Mouse (Mus musculus): Measurements from ENCODE around the gene Rptor.

Rptor gene

DNA sequence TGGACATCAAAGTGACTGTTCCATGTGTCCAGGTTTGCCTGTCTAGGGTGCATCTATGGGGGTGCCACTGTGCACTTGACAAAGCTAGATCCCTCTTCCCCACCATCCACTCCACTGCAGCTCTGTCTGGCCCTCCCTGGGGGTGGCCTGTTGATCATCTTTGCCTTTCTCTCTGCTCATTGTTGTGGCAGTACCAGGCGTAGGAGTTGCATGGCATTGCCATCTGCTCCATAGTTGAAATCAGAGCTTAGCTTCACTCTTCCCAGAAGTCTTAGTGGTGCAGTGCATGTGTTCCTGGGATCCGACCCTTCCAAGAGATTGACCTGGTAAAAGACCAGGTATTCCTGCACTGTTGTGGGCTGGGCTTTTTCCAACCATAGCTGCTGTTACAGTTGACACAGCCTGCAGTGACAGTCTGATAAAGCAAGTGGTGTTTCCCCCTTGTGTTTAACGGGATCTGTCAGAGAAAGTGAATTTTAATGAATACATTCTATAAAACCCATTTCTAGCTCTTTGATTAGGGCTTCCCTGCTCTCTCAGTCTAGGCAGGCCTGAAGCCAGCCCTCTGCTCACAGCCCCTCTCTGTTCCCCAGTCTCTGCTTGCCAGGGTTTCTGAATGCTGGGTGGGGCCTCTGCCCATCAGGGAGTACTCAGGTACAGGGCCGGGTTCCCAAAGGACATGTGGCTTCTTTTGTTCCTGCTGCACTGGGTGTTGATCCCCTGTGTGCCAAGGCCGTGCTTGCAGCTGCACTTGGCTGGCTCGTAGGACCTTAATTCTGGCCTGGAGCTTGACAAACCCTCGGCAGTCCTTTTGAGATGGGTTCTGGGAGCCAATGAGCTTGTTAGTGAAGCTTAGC is 136.5 kb downstream of the Rptor start:
- DNase-seq (ENCODE audit: low spot score): no peak

DNA sequence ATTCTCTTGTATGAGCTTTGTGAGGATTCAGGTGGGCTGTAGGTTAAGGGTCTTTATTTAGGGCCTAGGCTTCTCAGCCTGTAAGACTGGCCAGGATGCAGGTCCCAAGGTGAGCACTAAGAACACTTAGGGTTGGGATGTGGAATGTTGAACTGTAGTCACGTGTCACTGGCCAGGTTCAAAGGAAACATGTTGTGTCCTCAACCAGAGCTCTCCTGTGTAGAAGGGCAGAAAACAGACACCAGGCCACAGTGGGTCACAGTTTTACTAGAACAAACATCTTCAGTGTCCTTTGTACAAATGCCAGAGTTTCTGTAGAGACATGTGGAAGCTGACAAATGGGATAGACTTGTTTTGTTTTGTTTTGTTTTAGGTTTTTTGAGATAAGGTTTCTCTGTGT is 138.7 kb downstream of the Rptor start:
- DNase-seq (ENCODE audit: low spot score): no peak

DNA sequence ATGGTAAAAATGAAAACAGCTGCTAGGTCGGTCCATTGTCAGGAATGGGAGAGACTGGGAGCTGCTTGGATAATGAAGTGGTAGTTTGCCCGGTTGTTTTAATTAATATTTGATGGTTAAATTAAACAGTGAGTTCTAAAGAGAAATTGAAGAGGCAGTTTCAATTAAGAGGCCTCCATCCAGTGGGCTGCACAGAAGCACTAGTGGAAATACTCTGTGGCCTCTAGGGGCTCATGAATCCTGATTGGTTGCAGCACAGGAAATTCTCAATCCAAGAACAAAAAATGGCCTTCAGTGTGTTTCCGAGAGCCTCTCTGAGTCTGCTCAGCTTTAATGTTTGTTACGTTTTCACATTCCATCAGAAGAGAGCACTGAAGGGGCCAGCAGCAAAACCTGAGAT is 141.7 kb downstream of the Rptor start:
- DNase-seq (ENCODE audit: low spot score): no peak

DNA sequence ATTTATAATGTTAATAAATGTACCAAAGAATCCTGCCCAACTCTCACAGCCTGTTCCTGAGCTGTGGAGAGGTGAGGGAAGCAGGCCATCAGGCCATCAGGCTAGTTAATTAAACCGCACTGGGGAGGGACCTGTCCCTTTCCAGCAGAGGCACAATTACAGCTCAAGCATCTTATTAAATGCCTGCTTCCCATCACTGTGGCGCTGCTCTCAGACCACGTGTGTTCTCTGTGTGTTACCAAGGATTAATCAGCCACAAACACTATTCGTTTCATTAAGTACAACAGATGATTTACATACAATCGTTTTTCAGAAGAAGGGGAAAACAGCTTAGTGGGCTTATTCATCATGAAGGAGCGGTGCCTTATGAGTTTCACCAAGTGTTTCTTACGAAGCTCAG is 142.6 kb downstream of the Rptor start:
- DNase-seq (ENCODE audit: low spot score): no peak

DNA sequence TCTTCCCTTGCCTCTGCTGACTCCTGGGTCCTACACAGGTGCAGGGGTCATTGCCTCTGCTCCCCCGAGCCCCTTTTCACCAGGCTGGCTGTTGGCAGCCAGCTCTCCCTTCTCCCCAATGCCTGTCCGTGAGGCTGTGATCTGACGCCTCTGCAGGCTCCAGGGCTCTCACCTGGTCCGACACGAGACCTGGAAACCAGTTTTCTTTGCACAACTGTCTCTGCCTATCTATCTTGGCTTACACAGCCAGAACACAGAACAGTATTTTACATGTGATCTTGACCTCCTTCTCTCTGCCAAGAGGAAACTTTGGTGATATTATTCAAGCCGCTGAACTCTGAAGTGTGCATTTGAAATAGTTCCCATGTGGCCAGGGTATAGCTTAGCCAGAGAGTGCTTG is 151.8 kb downstream of the Rptor start:
- no peak for DNase-seq (ENCODE audit: low spot score)

DNA sequence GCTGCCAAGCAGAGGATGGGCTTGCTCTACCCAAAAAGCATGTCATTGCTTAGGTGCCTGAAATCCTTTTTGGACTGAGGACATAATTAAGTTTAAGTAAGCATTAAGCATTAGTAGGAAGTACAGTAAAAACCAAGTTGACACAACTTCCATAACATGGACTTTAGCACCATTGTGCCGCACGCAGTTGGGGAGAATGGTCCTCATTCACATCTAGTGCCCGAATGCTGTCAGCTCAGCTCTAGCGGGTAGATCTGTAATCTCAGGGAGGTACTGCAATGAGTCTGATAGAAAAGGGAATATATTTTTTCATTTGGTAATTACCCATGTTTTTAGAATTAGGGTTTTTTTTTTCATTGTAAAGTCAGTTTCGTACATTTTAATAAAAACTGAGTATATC is 155.5 kb downstream of the Rptor start:
- DNase-seq (ENCODE audit: low spot score): no peak

DNA sequence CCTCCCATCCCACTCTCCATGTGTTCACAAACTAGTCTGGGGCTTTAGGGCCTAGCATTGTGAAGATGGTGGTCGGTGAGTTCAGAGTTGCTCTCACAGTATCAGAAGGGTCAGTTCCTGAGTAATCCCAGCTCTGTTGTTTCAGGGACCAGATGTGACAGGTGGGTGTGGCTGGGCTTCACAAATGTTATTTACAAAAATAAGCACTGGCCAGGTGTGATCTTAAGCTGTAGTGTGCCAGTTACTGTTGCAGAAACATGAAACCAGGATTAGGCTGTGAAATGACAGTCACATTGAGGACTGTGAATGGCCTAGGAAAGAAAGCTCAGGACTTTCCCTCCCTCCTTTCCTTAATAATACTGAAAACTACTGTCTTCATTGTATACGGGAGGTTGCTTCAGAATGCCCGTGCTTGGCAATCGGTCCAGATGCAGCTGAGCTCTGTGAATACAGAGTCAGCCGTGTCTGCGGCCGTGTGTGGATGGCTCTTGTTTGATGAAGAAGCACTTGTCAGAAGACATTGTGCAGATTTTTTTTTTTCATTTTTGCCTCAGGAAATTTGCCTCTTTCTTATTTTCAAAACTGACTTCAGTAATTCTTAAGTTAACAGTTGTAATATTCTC is 156.1 kb downstream of the Rptor start:
- DNase-seq (ENCODE audit: low spot score): no peak

DNA sequence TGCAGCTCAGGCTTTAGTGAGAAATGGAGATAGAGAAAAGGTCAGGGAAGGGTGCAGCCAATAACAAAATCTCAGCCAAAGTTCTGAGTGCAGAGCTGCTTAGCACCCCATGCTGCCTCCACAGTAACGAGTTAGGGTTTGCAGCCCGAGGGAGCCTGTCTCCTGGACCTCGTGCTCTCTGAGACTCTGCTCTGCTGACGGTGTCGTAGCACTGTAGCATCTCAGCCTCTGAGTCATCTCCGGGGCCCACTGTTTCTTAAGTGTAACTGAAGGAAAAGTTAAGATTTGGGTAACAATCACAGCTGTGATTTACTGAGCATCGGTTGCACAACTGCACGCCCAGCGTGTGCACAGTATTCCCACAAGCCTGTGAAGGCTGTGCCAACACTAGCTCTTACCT is 160.2 kb downstream of the Rptor start:
- DNase-seq (ENCODE audit: low spot score): peak; percentile 55

DNA sequence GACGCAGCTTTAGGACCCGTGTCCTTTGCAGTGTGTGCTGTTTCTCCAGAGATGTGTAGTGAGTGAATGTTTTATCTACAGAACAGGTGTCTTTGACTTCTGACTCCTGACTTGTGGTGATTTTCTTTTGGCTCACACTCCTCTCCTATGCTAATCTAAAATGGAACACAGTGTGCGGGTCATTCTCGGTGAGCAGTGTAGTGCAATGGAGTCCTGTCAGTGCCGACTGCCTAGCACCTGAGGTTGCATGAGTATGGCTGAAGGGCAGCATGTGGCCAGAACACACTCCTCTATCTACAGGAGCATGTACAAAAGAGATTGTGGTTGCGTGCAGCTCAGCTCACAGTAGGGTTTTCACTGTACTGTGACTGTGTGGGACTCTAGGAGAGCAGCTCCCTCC is 163.3 kb downstream of the Rptor start:
- no peak for DNase-seq (ENCODE audit: low spot score)

DNA sequence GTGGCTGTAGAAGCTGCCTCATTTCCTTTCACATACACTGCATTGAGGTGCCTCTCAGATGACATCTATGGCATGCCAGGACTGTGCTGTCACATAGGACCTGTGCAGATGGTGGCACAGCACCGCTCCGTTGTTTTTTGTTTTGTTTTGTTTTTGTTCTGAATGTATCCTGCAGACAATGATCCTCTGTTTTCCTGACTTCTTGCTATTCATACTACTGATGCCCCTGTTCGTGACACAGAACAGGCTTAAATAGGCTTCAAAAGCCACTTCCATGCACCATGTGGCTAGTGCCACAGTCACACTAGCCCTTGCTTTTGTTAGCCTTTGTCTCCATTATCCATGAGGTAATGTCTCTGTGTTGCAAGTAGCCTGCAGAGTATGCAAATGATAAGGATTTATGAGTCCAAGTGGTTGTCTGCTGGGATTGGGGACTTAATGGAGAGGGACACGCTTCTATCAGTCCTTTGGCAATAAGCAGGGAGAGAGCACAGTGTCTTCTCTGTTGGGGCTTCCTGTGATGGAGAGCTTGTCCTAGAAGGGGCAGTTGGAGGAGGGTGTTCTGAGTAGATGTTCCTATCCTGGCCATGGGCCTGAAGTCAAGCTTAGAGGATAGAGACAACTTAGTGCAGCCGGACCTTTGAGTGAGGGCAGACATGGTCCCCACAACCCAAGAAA is 164.2 kb downstream of the Rptor start:
- DNase-seq (ENCODE audit: low spot score): peak; percentile 10

DNA sequence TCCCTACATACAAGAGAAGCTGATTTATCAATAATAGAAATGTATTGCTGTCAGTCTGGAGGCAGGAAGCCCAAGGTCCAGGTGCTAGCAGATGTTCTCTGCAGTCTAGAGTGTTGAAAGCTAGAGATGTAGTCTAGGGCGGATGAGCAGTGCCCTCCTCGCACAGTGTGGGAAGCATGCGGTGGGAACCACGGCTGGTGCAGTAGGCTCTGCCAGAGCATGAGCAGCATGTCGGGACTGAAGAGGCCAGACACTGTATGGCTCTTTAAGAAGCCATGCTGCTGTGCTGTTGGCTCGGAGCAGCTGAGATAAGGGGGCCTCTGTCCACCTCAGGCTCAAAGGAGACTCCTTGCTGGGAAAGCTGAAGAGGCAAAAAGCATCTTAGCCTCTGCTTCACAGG is 164.8 kb downstream of the Rptor start:
- DNase-seq (ENCODE audit: low spot score): no peak

DNA sequence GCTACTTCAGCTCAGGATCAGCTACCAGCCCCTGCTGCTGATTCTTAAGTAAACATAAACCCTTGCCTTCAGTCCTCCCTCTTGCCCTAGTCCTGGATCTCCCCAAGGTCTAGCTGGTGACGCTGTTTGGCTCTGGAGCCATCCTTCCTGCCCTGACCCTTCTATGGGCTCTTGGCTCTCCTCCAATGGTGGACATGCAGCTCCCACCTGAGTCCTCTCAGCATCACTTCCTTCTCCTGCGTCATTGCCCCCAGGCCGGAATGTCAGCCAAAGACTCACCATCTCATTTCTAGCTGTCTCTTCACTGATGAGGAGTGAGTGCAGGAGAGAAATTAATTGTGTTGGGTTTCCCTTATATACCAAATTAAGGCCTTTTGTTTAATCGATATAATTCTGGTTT is 165.8 kb downstream of the Rptor start:
- no peak for DNase-seq (ENCODE audit: low spot score)

DNA sequence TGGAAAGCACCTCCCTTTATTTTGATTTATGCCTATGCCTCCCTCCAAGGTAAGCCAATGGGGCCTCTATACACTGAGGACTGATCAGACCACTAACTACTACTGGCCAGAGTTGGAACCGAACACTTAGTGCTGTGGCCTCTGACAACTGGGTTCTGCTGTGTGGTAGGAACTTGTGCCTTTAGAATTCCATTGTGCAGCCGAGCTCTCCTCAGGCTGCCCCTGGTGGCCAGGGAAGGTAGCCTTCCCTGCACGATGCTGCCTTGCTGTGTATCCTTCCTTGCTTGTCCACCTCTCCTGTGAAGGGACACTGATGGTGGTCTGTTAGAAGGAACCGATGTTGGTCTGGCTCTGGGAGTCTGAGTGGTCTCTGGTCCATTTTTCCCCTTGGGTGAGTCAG is 167.0 kb downstream of the Rptor start:
- no peak for DNase-seq (ENCODE audit: low spot score)

DNA sequence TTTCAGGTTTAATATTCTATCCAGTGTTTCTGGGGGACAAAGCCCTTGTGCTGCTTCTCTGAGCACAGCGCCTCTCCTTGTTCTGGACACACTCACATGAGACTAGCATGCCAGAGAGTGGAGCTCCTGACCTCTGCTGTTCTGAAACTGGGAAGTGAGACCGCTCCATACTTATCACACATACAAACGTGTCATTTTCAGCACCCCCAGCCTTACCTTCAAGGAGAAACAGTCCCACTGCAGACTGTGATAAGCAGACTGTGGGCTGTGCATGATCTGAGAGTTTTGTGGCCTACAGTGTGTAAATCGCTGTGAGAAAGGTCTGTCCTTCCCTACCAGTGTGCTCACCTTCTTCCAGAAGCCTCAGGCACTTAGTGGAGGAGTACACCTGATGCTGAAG is 168.3 kb downstream of the Rptor start:
- no peak for DNase-seq (ENCODE audit: low spot score)

DNA sequence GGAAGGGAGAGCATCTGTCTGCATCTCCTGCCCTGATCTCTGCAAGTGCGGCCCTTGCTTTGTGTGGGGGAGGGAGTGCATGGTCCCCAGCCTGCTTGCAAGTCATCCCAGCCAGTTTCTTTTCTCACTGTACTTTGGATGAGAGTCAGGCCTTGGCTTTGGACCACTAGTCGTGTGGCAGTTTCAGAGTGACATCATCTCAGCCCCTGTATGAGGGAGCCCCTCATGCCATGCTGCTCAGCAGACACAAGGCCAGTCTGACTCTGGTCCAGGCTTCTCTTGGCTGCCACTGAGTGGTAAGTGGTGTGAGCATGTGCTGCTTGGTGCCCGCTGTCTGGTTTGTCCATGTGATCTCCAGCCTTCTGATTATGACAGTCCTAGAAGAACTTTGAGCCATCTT is 170.2 kb downstream of the Rptor start:
- DNase-seq (ENCODE audit: low spot score): no peak

DNA sequence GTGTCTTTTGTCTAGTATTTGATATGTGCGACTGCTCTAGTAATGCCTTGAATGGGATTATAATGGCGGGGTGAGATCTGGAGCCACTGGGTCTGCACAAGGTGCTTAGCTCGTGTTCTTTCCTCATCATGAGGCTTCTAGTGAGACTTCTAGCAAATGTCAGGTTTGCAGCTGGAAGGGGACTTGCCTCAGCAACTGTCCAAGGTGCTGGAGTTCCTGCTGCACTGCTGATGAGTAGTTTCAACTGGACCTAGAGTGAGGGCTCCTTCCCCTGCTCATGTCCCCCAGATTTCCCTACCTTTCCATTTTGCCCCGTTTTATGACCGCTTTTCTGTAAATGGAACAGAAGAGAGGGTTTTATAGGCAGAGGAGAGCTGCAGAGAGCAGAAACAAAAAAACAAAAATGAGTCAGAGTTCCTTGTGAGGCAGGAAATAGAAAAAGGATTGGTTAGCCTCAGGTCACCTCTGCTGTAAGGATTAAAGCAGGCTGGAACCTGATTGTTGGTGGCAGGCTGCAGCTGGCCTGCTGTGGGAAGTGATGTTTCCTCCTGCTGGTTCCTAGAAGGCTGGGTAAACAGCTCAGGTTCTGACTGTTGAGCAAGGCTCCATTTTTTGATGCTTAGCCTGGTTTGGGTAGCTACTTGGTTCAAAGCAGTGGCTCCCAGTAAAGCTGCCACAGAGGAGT is 172.5 kb downstream of the Rptor start:
- DNase-seq (ENCODE audit: low spot score): peak; percentile 27

DNA sequence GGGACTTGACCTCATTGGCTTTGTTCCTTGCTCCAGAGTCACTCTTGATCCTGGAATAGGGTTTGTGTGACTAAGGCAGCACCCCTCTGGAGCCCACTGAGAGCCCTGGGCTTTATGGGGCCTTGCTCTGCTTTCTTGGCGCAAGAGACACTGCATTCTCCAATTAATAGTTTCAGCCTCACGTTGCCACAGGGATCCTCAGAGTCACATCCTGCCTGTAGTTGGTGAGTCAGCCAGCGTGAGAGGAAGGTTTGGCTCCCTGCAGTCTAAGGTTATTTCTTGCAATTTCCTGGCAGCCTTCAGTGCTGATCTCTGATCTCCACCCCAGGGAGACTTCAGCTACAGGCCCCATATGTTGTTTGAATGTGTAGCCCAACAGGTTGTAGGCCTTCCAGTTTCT is 174.5 kb downstream of the Rptor start:
- peak; percentile 32 for DNase-seq (ENCODE audit: low spot score)

DNA sequence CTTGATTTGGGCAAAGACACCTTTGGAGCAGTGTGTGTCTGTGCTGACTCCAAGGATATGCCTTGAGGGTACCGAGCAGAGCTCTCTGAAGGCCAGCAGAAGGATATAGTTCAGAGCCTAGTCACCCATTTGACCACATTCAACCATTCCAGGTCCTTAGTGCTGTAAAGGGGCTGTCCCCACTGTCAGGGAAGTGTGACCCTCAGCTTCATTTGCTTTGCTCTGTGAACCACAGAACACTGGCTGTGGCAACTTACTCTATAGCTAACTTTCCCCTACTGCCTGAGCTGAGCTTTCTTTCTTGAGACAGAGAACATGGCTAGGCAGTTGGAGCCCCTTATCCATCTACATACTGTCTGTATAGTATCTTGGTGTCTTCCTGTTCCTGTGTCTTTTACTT is 175.2 kb downstream of the Rptor start:
- no peak for DNase-seq (ENCODE audit: low spot score)

DNA sequence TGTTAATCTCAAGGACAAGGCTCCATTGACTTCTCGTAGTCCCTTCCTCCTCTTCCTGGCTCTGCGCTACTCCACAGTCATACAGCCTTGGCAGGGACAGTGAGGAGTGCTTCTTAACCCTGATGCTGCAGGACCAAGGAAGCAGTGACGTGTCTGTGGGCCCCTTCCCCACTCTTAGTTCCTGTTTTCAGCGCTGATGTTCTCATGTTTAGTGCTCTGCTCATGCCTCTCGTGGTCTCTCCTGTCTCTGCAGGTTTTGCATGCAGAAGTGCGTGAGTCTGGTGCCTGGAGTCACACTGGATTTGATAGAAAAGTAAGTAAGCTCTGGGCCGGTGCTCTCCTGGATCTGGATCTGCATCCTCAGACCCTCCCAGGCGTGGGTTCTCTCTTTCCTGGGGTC is 177.6 kb downstream of the Rptor start:
- no peak for DNase-seq (ENCODE audit: low spot score)

DNA sequence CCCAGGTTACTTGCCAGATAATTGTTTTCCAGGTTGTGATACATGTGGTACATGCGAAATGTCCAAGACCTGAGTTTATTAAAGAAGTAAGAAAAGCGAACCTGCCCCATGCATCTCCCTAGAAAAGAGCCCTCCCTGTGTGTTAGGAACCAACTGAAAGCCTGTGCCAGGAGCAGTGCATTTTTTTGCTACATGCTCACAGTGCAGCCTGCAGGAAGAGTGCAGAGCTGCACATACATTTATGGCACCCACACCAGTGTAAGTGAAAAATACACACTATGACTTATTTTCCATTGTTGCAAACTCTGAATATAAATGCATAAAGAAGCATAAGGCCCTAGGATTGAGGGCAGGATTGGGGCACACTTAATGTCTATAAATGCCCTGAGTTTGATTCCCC is 178.5 kb downstream of the Rptor start:
- no peak for DNase-seq (ENCODE audit: low spot score)

DNA sequence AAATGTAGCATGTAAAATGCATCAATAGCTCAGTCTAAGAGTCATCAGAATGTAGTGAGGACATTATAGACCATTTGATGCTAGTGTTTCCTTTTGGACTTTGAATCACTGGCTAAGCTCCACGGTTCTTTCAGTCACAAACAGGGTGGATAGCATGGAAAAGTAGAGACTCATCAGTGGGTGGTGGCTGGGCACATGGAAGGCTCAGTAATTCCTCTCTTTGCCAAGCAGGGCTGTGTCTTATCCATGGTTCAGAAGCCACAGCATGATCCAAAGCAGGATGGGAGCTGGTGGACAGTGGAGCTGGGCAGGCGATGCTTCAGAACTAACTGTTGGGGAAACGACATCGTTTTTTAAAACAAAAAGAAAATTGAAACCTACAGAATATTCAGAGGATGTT is 179.0 kb downstream of the Rptor start:
- DNase-seq (ENCODE audit: low spot score): no peak

DNA sequence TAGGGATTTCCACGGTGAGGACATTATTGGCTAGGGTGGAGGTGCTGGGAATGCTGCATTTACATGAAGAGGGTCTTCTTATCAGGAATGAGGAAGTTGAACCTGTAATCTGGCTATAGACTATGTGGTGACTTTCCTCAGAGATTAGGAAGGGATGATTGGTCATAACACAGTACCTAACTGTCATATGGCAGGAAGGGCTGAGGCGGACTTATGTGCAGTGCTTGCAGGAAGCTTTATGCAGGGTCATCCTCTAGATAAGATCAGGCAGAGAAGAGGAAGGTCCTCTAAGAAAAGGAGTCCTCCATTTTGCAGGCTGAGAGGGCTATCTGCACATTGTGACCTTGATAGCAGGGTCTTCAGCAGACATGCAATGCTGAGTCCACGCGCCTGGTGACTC is 180.9 kb downstream of the Rptor start:
- no peak for DNase-seq (ENCODE audit: low spot score)
